Mouse (Mus musculus): ENCODE measurements around the gene Zfp446. TPM values are rescaled to one million over a fixed set of nuclear protein-coding genes. Genes with fewer than 3 reads are reported as not detected.
"Not testable (repeated sequence)": the region's sequence is repeated elsewhere in the genome, so short reads cannot be mapped to it uniquely, and the experiment has no call there.

The Zfp446 gene
- 5.1 and 7.4 TPM in 2 replicates for total RNA-seq (2017)

GRCm38 (mm10) chr7:12977682-12978389, at the start of gene Zfp446:
Gene Zfp446, plus strand, starts transcription at chr7:12977848.
- ATAC-seq (ENCODE audit: extremely low read depth, insufficient number of reproducible peaks, low FRiP score, poor library complexity, severe bottlenecking): peak; percentile 95

GRCm38 (mm10) chr7:12933615-12934140, 44.0 kb upstream of the Zfp446 start:
- ATAC-seq (ENCODE audit: extremely low read depth, insufficient number of reproducible peaks, low FRiP score, poor library complexity, severe bottlenecking): no peak

- no peak for ATAC-seq (ENCODE audit: extremely low read depth, insufficient number of reproducible peaks, low FRiP score, poor library complexity, severe bottlenecking)
These were observed 42.8 kb upstream of the Zfp446 start for GRCm38 (mm10) chr7:12934808-12935207.

GRCm38 (mm10) chr7:12937254-12937803, 40.3 kb upstream of the Zfp446 start:
- not testable (repeated sequence) for ATAC-seq (ENCODE audit: extremely low read depth, insufficient number of reproducible peaks, low FRiP score, poor library complexity, severe bottlenecking)

- no peak for ATAC-seq (ENCODE audit: extremely low read depth, insufficient number of reproducible peaks, low FRiP score, poor library complexity, severe bottlenecking)
These were observed 37.0 kb upstream of the Zfp446 start for GRCm38 (mm10) chr7:12940599-12940998.

- ATAC-seq (ENCODE audit: extremely low read depth, insufficient number of reproducible peaks, low FRiP score, poor library complexity, severe bottlenecking): peak; percentile 72
These were observed 34.2 kb upstream of the Zfp446 start for GRCm38 (mm10) chr7:12943488-12943887.

GRCm38 (mm10) chr7:12949032-12949871, 28.4 kb upstream of the Zfp446 start:
- ATAC-seq (ENCODE audit: extremely low read depth, insufficient number of reproducible peaks, low FRiP score, poor library complexity, severe bottlenecking): peak; percentile 98

GRCm38 (mm10) chr7:12949872-12950229, 27.8 kb upstream of the Zfp446 start:
- no peak for ATAC-seq (ENCODE audit: extremely low read depth, insufficient number of reproducible peaks, low FRiP score, poor library complexity, severe bottlenecking)

- ATAC-seq (ENCODE audit: extremely low read depth, insufficient number of reproducible peaks, low FRiP score, poor library complexity, severe bottlenecking): no peak
These were observed 22.8 kb upstream of the Zfp446 start for GRCm38 (mm10) chr7:12954896-12955295.

- ATAC-seq (ENCODE audit: extremely low read depth, insufficient number of reproducible peaks, low FRiP score, poor library complexity, severe bottlenecking): no peak
These were observed 20.1 kb upstream of the Zfp446 start for GRCm38 (mm10) chr7:12957511-12957910.

- no peak for ATAC-seq (ENCODE audit: extremely low read depth, insufficient number of reproducible peaks, low FRiP score, poor library complexity, severe bottlenecking)
These were observed 18.7 kb upstream of the Zfp446 start for GRCm38 (mm10) chr7:12958948-12959347.

GRCm38 (mm10) chr7:12959718-12960117, 17.9 kb upstream of the Zfp446 start:
- no peak for ATAC-seq (ENCODE audit: extremely low read depth, insufficient number of reproducible peaks, low FRiP score, poor library complexity, severe bottlenecking)

- peak; percentile 70 for ATAC-seq (ENCODE audit: extremely low read depth, insufficient number of reproducible peaks, low FRiP score, poor library complexity, severe bottlenecking)
These were observed 16.0 kb upstream of the Zfp446 start for GRCm38 (mm10) chr7:12961511-12962141.

GRCm38 (mm10) chr7:12965678-12966091, 12.0 kb upstream of the Zfp446 start, which contains the start of gene Zfp324:
Gene Zfp324, plus strand, starts transcription at chr7:12965838.
- peak; percentile 90 for ATAC-seq (ENCODE audit: extremely low read depth, insufficient number of reproducible peaks, low FRiP score, poor library complexity, severe bottlenecking)

- ATAC-seq (ENCODE audit: extremely low read depth, insufficient number of reproducible peaks, low FRiP score, poor library complexity, severe bottlenecking): no peak
These were observed 11.4 kb upstream of the Zfp446 start for GRCm38 (mm10) chr7:12966104-12966845.

- no peak for ATAC-seq (ENCODE audit: extremely low read depth, insufficient number of reproducible peaks, low FRiP score, poor library complexity, severe bottlenecking)
These were observed 6.7 kb upstream of the Zfp446 start for GRCm38 (mm10) chr7:12970906-12971305.

- no peak for ATAC-seq (ENCODE audit: extremely low read depth, insufficient number of reproducible peaks, low FRiP score, poor library complexity, severe bottlenecking)
These were observed 1.5 kb downstream of the Zfp446 start for GRCm38 (mm10) chr7:12978931-12979722.

GRCm38 (mm10) chr7:12979776-12980175, 2.1 kb downstream of the Zfp446 start:
- ATAC-seq (ENCODE audit: extremely low read depth, insufficient number of reproducible peaks, low FRiP score, poor library complexity, severe bottlenecking): no peak

Data from neutrophil, adult 5-6 weeks (primary cell).